Mouse (Mus musculus) ES-Bruce4 (cell line): Measurements from ENCODE around the gene Tecpr1. TPM values are rescaled to one million over a fixed set of nuclear protein-coding genes. Genes with fewer than 3 reads are reported as not detected.
A peak's percentile ranks its signal among the peaks of the same experiment; 100 is the strongest.

Experiments used
- H3K27ac ChIP-seq: 2 replicates; pipeline ENCODE4 v1.5.1; 2012; ENCODE audit warnings: low read length, inconsistent platforms; ENCODE audit not compliant: insufficient read depth
- H3K27me3 ChIP-seq: 2 replicates; pipeline ENCODE4 v1.6.1; 2012; ENCODE audit warnings: mild to moderate bottlenecking, low read length, inconsistent platforms; ENCODE audit not compliant: control insufficient read depth, poor library complexity, insufficient read depth, severe bottlenecking
- H3K36me3 ChIP-seq: 2 replicates; pipeline ENCODE4 v1.6.1; 2012; ENCODE audit warnings: inconsistent platforms, mild to moderate bottlenecking, low read length, moderate library complexity; ENCODE audit not compliant: control insufficient read depth, poor library complexity, insufficient read depth, severe bottlenecking
- H3K4me1 ChIP-seq: one replicate; pipeline ENCODE4 v1.8.1; 2011; ENCODE audit warnings: low read length; ENCODE audit not compliant: control insufficient read depth, insufficient read depth
- H3K4me3 ChIP-seq: 2 replicates; pipeline ENCODE4 v1.5.1; 2011; ENCODE audit warnings: low read depth, mild to moderate bottlenecking, low read length
- H3K9ac ChIP-seq: 2 replicates; pipeline ENCODE4 v1.6.1; 2012; ENCODE audit warnings: low read depth, mild to moderate bottlenecking, inconsistent platforms; ENCODE audit not compliant: poor library complexity, severe bottlenecking
- H3K9me3 ChIP-seq: replicated peaks from 2 replicates; pipeline ENCODE4 v1.6.1; 2012; ENCODE audit warnings: mild to moderate bottlenecking, low read length, inconsistent platforms; ENCODE audit not compliant: control insufficient read depth, poor library complexity, insufficient read depth, severe bottlenecking
- CTCF ChIP-seq: IDR thresholded peaks from one replicate; pipeline ENCODE4 v1.8.1; 2011; ENCODE audit warnings: low read depth, low read length
- EP300 ChIP-seq: IDR thresholded peaks from 2 replicates; pipeline ENCODE4 v1.6.1; 2011; ENCODE audit warnings: low read depth, low read length; ENCODE audit not compliant: insufficient read depth
- POLR2A ChIP-seq: IDR thresholded peaks from one replicate; pipeline ENCODE4 v1.8.1; 2011; ENCODE audit warnings: low read length; ENCODE audit not compliant: insufficient read depth
- polyA plus RNA-seq: library from polyadenylated mRNA; stranded (reverse); fragments of >200 nt; gene quantifications from 2 replicates; pipeline ENCODE4 v1.2.4, GENCODE M21; 2011; ENCODE audit warnings: low read depth; ENCODE audit not compliant: missing spikeins, insufficient read depth, insufficient read length

Gene Tecpr1
- polyA plus RNA-seq, 1 experiment, result 10.7 TPM

DNA sequence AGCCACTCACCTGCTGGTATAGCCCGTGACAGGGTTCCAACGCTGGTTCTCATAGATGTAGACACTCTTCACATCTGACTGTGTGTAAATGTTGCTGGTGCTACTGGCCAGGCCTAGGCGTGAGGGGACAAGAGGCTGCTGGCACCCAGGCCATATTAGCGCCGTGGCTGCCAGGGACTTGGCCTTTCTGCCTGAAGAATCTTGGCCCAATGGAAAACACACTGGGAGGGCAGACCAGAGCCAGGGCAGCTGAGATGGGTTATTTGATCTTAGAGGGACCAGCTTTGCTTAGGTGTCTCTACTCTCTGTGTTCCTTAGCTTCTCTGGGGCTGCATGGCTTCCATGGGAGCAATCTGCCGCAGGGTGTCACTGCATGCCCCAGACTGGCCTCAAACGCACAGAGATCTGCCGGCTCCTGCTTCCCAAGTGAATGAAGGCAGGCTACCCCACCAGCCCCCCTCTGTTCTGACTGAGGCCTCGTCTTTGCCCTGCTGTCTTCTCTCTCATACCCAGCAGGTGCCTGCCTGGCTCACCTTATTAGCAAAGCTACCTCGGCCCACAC is 19.9 kb downstream of the Tecpr1 start:
- TF ChIP-seq POLR2A (no peak), EP300 (no peak), CTCF (no peak)
- Histone ChIP-seq H3K4me1 (no peaks in the 10 kb centered on the region), H3K4me3 (no peak overlapping the region), H3K27ac (no peak overlapping the region), H3K9me3 (no peaks in the 10 kb centered on the region), H3K9ac (no peak overlapping the region), H3K36me3 (no peaks in the 10 kb centered on the region), H3K27me3 (no peaks in the 10 kb centered on the region)

DNA sequence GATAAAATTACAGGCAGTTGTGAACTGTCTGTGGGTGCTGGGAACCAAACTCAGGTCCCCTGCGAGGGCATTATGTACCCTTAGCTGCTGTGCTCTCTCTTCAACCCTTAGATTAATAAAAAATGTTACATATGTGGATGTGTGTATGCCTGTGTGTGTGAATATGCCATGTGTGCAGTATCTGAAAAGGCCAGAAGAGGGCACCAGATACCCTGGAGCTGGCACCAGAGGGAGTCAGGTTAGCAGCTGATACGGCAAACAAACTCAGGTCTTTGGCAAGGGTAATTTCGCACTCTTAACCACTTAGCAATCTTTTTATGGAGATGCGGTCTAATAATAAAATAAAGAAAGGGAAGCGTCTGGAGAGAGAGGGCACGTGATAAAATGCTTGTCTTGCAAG is 21.0 kb downstream of the Tecpr1 start:
- Histone ChIP-seq H3K36me3 (no peaks in the 10 kb centered on the region), H3K9ac (no peak overlapping the region), H3K4me3 (no peak overlapping the region), H3K27me3 (no peaks in the 10 kb centered on the region), H3K9me3 (no peaks in the 10 kb centered on the region), H3K4me1 (no peaks in the 10 kb centered on the region), H3K27ac (no peak overlapping the region)
- no peak for TF ChIP-seq EP300
- TF ChIP-seq CTCF, result peak; percentile 34

DNA sequence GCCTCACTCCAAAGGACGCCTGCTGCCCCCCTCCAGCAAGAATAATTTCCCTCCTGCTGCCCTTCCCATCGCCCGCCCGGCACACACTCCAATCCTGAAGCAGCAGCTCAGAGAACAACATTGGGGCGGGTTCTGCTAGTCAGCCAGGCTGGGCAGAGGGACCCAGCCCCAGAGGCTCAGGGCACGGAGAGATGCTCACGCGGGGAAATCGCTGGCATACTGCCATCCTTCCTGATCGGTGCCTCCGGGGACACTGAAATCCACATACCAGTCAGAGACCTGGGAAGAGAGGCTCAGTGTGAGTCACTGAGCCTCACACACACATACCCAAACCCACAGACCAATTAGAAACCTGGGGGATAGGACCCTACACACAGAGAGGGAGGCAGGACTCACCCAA is 22.8 kb downstream of the Tecpr1 start:
- Histone ChIP-seq H3K36me3 (no peaks in the 10 kb centered on the region), H3K4me1 (no peaks in the 10 kb centered on the region), H3K4me3 (no peak overlapping the region), H3K9ac (no peak overlapping the region), H3K27ac (no peak overlapping the region), H3K27me3 (no peaks in the 10 kb centered on the region), H3K9me3 (no peaks in the 10 kb centered on the region)
- TF ChIP-seq EP300 (no peak), CTCF (no peak), POLR2A (no peak)

DNA sequence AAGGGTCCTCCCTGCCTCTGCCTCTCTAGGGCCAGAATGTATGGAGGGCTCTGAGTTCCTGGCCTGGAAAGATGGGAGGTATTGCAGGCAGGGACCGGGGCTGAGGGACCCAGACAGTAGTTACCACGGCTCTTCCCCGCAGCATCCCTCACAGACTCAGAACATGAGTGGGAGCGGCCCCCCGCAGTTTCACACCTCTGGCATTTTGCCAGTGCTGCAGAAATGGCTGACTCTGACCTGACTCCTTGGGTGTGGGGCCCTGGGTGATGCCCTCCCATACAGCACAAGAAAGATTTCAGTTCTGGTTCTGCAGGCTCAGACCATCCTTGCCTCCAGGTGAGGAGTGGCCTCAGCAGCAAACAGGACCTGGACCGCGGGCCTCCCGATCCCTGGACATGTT is 27.8 kb downstream of the Tecpr1 start:
- Histone ChIP-seq H3K27ac (no peak overlapping the region), H3K4me3 (no peak overlapping the region), H3K9ac (no peak overlapping the region), H3K36me3 (no peaks in the 10 kb centered on the region), H3K9me3 (no peaks in the 10 kb centered on the region), H3K27me3 (no peaks in the 10 kb centered on the region), H3K4me1 (peaks cover 2% of the 10 kb centered on the region)
- TF ChIP-seq CTCF (no peak), EP300 (no peak), POLR2A (no peak)

DNA sequence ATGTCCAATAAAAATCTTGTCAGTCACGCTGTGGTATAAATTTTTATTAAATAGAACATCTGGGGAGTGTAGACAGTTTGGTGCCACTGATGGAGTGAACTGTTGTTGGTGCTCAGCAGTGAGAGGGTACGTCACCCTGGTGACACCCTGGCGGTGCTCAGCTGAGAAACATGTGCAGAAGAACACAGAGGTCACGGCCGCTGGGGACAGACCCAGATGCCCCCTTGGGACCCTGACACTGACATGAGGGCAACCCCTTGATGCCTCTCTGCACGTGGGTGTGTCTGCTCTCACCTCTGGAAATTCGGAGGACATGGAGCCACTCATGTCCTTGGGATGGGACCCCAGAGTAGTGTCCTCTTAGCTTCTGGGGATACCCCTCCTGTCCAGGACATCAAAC is 29.0 kb downstream of the Tecpr1 start:
- no peak overlapping the region for H3K4me3 ChIP-seq
- H3K9ac ChIP-seq, result no peak overlapping the region
- H3K36me3 ChIP-seq, result no peaks in the 10 kb centered on the region
- H3K4me1 ChIP-seq, result peaks cover 2% of the 10 kb centered on the region
- no peak overlapping the region for H3K27ac ChIP-seq
- no peaks in the 10 kb centered on the region for H3K27me3 ChIP-seq
- H3K9me3 ChIP-seq, result no peaks in the 10 kb centered on the region
- no peak for TF ChIP-seq CTCF
- TF ChIP-seq EP300, result no peak
- no peak for TF ChIP-seq POLR2A

DNA sequence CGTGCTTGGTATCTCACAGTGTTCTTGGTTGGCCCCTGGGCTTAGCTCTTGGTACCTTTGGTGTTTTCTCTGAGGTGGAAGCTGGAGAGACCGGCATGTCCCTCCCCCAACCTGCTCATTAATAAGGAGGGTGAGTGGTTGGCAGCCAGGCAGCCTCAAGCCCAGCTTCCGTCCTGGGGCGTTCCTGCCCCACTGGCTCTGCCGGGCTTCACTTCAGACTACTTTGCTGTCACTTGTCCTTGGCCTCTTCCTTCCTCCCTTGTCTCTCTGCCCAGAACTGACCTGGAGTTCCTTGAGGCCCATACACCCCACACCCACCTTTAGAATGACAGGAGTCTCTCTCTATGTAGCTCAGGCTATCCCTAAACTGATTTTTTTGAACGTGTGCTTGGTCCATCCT is 30.7 kb downstream of the Tecpr1 start:
- Histone ChIP-seq H3K4me3 (no peak overlapping the region), H3K36me3 (no peaks in the 10 kb centered on the region), H3K4me1 (peaks cover 4% of the 10 kb centered on the region), H3K9ac (no peak overlapping the region), H3K27me3 (no peaks in the 10 kb centered on the region), H3K9me3 (no peaks in the 10 kb centered on the region), H3K27ac (no peak overlapping the region)
- TF ChIP-seq POLR2A (no peak), CTCF (no peak), EP300 (no peak)

DNA sequence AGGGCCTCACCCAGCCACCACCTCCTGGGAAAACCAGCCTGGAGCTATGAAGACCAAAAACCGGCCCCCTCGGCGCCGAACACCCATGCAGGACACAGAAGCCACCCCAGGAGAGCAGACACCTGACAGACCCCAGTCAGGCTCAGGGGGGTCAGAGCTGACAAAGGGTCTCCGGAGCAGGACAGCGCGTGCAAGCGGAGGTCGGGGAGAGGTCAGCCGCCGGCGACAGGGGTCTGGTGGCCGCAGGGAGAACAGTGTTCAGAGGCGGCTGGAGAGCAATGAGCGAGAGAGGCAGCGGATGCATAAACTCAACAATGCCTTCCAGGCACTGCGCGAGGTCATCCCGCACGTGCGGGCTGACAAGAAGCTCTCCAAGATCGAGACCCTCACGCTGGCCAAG is 32.4 kb downstream of the Tecpr1 start:
- no peaks in the 10 kb centered on the region for H3K27me3 ChIP-seq
- peaks cover 2% of the 10 kb centered on the region for H3K36me3 ChIP-seq
- H3K4me3 ChIP-seq, result peak overlapping the region; percentile 27
- no peaks in the 10 kb centered on the region for H3K9me3 ChIP-seq
- no peak overlapping the region for H3K27ac ChIP-seq
- TF ChIP-seq EP300, result no peak
- no peak for TF ChIP-seq CTCF
- TF ChIP-seq POLR2A, result no peak
- H3K9ac ChIP-seq, result no peak overlapping the region
- peaks cover 4% of the 10 kb centered on the region for H3K4me1 ChIP-seq
